Mouse (Mus musculus) lung, postnatal 0 days (tissue): ENCODE measurements at regions not wholly inside any gene's neighbourhood (a gene's known extent, or its start where the extent isn't known, plus 50 kb on each side); places are given as distances from the start of the nearest gene placed in this dataset.

ENCODE experiments used
- CTCF ChIP-seq: IDR thresholded peaks from 2 replicates; pipeline ENCODE4 v1.5.1; 2016; ENCODE audit warnings: antibody characterized with exemption, mild to moderate bottlenecking
- EP300 ChIP-seq: IDR thresholded peaks from 2 replicates; pipeline ENCODE4 v1.6.1; 2016; ENCODE audit warnings: antibody characterized with exemption, mild to moderate bottlenecking, control low read depth

GRCm38 (mm10) chr11:89837995-89838394 lies 60.5 kb upstream of the Ankfn1 start:
- TF ChIP-seq CTCF (peak; percentile 37), EP300 (no peak)
